Mouse (Mus musculus): ENCODE measurements around the gene Fem1b. TPM values are rescaled to one million over a fixed set of nuclear protein-coding genes. Genes with fewer than 3 reads are reported as not detected.
"Not testable (repeated sequence)": the region's sequence is repeated elsewhere in the genome, so short reads cannot be mapped to it uniquely, and the experiment has no call there.

Gene Fem1b
- polyA plus RNA-seq (2015; fragmentation: Nextera tagmentation; extraction: Ambion mirVana) = 16.2 and 16.7 TPM in 2 replicates

GRCm38 (mm10) chr9:62811516-62812121 is at the start of gene Fem1b:
Gene Fem1b (minus strand): TSS chr9:62811934.
- no peaks in the 10 kb centered on the region for H3K36me3 ChIP-seq
- peak within 1 kb of the TSS; percentile 73 for H3K4me2 ChIP-seq (replicated peaks)
- peak; percentile 95 for ATAC-seq
- no peaks in the 10 kb centered on the region for H3K27me3 ChIP-seq (replicated peaks)
- H3K4me1 ChIP-seq (replicated peaks) = peaks cover 15% of the 10 kb centered on the region
- under 1% methylated on average over 55 of the region's 68 CpGs for WGBS
- no peaks in the 10 kb centered on the region for H3K9me3 ChIP-seq
- H3K4me3 ChIP-seq (replicated peaks) = peak within 1 kb of the TSS; percentile 99
- H3K27ac ChIP-seq = peak within 1 kb of the TSS; percentile 97
- H3K9ac ChIP-seq = peak within 1 kb of the TSS; percentile 95

- H3K27me3 ChIP-seq (replicated peaks) = no peaks in the 10 kb centered on the region
- peaks cover 21% of the 10 kb centered on the region for H3K4me1 ChIP-seq (replicated peaks)
- H3K4me2 ChIP-seq (replicated peaks) = no peak overlapping the region
- no peak overlapping the region for H3K4me3 ChIP-seq (replicated peaks)
- no peak for ATAC-seq
- 79% methylated on average over 4 of the region's 4 CpGs for WGBS
- no peaks in the 10 kb centered on the region for H3K36me3 ChIP-seq
- H3K9me3 ChIP-seq = no peaks in the 10 kb centered on the region
- H3K9ac ChIP-seq = no peak overlapping the region
- H3K27ac ChIP-seq = no peak overlapping the region
Measured at GRCm38 (mm10) chr9:62860866-62861265, 49.1 kb upstream of the Fem1b start.

GRCm38 (mm10) chr9:62860102-62860501 is 48.4 kb upstream of the Fem1b start:
- 36% methylated on average over 7 of the region's 7 CpGs for WGBS
- H3K9ac ChIP-seq = peak overlapping the region; percentile 21; the same call in 1 of the 2 replicates

DNA sequence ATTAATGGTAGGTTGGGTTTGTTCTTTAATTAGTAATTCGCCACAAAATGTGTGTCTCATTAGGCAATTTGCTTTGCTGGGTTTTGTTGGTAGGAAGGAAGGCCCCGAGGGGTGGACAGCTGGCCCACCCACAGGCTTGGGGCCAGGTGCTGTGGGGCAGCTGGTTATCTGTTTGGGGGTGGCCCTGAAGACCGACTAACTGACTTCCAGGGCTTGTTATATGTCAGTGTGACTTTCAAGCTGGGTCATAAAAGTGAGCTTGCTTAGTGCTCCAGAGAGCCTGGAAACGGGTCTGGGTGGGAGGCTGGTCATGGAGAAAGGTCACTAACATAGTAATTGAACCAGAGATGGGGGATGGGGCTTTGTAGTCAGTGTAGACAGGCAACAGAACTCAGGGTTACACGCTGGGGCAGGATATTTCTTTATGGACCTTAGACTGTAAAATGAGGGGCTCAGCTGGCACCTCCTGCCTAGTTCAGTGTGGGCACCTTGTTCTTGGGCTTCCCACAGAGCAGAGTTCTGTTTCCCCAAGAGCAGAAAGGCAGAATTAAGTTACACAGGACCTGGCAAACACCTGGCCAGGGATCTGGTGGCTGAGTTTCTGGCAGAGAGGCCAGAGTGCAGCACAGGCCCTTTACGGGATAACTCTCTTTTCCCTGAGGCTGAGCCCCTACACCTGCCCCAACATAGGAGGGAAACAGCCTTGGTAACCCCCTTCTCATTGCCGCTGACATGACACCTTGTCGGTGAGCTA is 46.7 kb upstream of the Fem1b start:
- H3K9me3 ChIP-seq = no peaks in the 10 kb centered on the region
- peak overlapping the region; percentile 96 for H3K27ac ChIP-seq
- H3K4me2 ChIP-seq (replicated peaks) = peak overlapping the region; percentile 61
- peak overlapping the region; percentile 44 for H3K9ac ChIP-seq
- ATAC-seq = peak; percentile 34
- H3K27me3 ChIP-seq (replicated peaks) = no peaks in the 10 kb centered on the region
- no peaks in the 10 kb centered on the region for H3K36me3 ChIP-seq
- peaks cover 30% of the 10 kb centered on the region for H3K4me1 ChIP-seq (replicated peaks)
- H3K4me3 ChIP-seq (replicated peaks) = peak overlapping the region; percentile 38
- WGBS = 31% methylated on average over 8 of the region's 8 CpGs

More at GRCm38 (mm10) chr9:62860102-62860501, 48.4 kb upstream of the Fem1b start:
- H3K4me1 ChIP-seq (replicated peaks) = peaks cover 21% of the 10 kb centered on the region
- not testable (repeated sequence) for H3K27me3 ChIP-seq (replicated peaks); H3K27ac ChIP-seq; ATAC-seq; H3K36me3 ChIP-seq; H3K9me3 ChIP-seq
- peak overlapping the region; percentile 61 for H3K4me2 ChIP-seq (replicated peaks)
- peak overlapping the region; percentile 38 for H3K4me3 ChIP-seq (replicated peaks)

GRCm38 (mm10) chr9:62857719-62858261 is 46.1 kb upstream of the Fem1b start, which contains the start of gene Calml4:
Gene Calml4 (plus strand): TSS chr9:62858080.
- peak; percentile 89 for ATAC-seq
- Histone ChIP-seq H3K4me3 (replicated peaks) (peak within 1 kb of the TSS; percentile 38), H3K9ac (peak within 1 kb of the TSS; percentile 44), H3K4me1 (replicated peaks) (peaks cover 30% of the 10 kb centered on the region), H3K4me2 (replicated peaks) (peak within 1 kb of the TSS; percentile 61), H3K27me3 (replicated peaks) (no peaks in the 10 kb centered on the region), H3K9me3 (no peaks in the 10 kb centered on the region), H3K27ac (peak within 1 kb of the TSS; percentile 96), H3K36me3 (no peaks in the 10 kb centered on the region)
- 17% methylated on average over 20 of the region's 20 CpGs for WGBS

DNA sequence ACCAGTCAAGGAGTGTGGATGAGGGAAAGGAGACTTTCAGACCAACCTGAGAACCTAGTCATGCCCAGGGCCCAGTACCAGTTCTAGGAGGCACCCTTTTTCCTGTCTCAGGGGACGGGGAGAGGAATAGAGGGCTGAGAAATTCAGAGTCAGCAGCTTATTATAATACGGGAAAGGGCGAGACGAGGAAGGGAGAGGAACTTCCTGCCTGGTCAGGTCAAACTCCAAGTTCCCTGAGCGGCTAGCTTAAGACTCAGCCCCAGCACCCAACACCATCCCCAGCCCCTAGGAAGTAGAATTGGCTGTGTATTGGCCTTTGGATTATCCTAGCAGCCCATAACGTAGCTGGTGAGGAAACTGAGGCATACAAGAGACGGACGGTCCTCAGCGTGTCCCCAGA is 45.5 kb upstream of the Fem1b start:
- ATAC-seq = peak; percentile 84
- WGBS = 44% methylated on average over 9 of the region's 9 CpGs
- peak overlapping the region; percentile 38 for H3K4me3 ChIP-seq (replicated peaks)
- H3K36me3 ChIP-seq = no peaks in the 10 kb centered on the region
- H3K9me3 ChIP-seq = no peaks in the 10 kb centered on the region
- H3K9ac ChIP-seq = peak overlapping the region; percentile 44
- H3K4me2 ChIP-seq (replicated peaks) = peak overlapping the region; percentile 61
- peaks cover 30% of the 10 kb centered on the region for H3K4me1 ChIP-seq (replicated peaks)
- no peaks in the 10 kb centered on the region for H3K27me3 ChIP-seq (replicated peaks)
- H3K27ac ChIP-seq = peak overlapping the region; percentile 96

DNA sequence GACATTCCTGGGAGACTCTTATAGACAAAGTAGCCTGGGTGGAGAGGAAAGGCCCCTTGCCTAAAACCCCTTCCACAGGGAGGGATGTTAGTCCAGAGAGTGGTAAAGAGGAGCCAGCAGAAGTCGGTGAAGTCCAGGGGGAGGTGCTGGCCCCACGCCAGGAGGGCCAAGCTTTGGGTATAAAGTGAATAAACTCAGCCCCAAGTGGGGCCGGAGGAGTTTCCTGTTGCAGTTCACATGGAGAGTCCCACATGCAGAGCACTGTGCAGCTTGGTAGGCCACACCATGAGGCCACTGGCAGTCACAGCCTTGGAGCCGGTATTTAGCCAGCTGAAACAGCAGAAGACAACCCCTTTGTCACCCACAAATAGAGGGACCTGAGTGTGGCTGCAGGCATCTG is 42.7 kb upstream of the Fem1b start:
- Histone ChIP-seq H3K9ac (no peak overlapping the region), H3K9me3 (no peaks in the 10 kb centered on the region), H3K27me3 (replicated peaks) (no peaks in the 10 kb centered on the region), H3K4me3 (replicated peaks) (no peak overlapping the region), H3K4me2 (replicated peaks) (no peak overlapping the region), H3K4me1 (replicated peaks) (peaks cover 26% of the 10 kb centered on the region), H3K36me3 (peaks cover 6% of the 10 kb centered on the region), H3K27ac (peak overlapping the region; percentile 17; the same call in 1 of the 2 replicates)
- 31% methylated on average over 4 of the region's 4 CpGs for WGBS
- no peak for ATAC-seq

DNA sequence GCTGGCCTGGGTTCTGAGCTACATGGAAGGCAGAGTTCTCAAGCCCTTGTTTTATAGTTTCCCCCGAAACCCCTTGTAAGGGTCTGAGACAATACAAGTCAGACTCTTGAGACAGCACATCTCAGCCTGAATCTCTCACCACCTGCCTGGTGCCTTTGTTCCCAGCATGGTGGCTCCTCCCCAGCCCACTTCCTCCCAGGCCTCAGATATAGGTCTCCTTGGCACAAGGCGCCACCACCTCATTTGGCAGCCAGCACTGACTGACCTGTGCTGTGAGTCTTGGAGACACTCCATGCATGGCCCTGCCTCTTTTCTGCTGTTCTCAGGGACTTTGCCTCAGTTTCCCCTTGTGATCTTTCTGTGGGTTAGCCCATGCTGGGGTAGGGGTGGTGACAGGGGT is 39.8 kb upstream of the Fem1b start:
- Histone ChIP-seq H3K9me3 (no peaks in the 10 kb centered on the region), H3K27ac (no peak overlapping the region), H3K4me1 (replicated peaks) (peaks cover 14% of the 10 kb centered on the region), H3K4me2 (replicated peaks) (no peak overlapping the region), H3K36me3 (peaks cover 6% of the 10 kb centered on the region), H3K9ac (no peak overlapping the region), H3K4me3 (replicated peaks) (no peak overlapping the region), H3K27me3 (replicated peaks) (no peaks in the 10 kb centered on the region)
- no peak for ATAC-seq
- WGBS = 94% methylated on average over 2 of the region's 2 CpGs

DNA sequence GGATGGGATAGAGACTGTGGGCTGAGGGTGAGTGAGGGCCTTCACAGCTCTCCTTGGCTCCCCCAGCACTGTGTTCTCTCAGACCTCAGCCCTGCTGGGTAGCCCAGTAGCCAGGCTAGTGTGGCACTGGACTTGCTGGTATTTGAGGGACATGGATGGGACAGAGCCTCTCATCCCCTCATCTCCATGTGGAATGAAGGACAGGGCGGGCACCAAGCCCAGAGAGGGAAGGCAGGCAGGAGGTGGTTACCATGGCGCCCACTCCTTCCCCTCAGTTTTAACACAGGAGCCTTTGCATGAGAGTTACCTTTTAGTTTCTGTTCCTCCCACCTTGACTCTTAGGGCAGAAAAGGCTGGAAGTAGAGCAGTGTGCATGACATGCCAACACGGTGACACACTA is 36.9 kb upstream of the Fem1b start:
- no peak overlapping the region for H3K27ac ChIP-seq
- H3K9me3 ChIP-seq = no peaks in the 10 kb centered on the region
- WGBS = 95% methylated on average over 3 of the region's 3 CpGs
- no peak for ATAC-seq
- H3K36me3 ChIP-seq = peaks cover 6% of the 10 kb centered on the region
- H3K4me2 ChIP-seq (replicated peaks) = no peak overlapping the region
- no peaks in the 10 kb centered on the region for H3K27me3 ChIP-seq (replicated peaks)
- H3K4me1 ChIP-seq (replicated peaks) = peaks cover 9% of the 10 kb centered on the region; the same call in 1 of the 2 replicates
- H3K9ac ChIP-seq = no peak overlapping the region
- no peak overlapping the region for H3K4me3 ChIP-seq (replicated peaks)

DNA sequence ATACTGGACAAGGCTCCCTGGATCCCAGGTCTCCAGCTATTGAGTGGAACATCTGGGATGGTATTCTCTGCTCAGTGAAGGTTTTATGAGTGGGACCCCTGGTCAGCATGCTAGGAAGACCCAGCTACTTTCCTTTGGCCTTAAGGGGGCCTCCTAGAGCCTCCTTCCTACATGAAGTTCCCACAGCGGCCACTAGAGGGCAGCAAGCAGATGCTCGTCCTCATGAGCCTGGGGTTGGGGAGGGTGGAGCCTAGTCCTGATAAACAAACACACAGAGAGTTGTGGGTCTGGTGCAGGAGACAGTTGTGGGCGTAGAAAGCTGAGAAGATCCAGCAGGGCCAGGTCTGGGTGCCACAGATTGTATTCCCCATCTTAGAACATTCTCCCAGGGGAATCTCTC is 36.0 kb upstream of the Fem1b start:
- Histone ChIP-seq H3K4me1 (replicated peaks) (peaks cover 11% of the 10 kb centered on the region; the same call in 1 of the 2 replicates), H3K36me3 (peaks cover 6% of the 10 kb centered on the region), H3K9ac (no peak overlapping the region), H3K9me3 (no peaks in the 10 kb centered on the region), H3K27me3 (replicated peaks) (no peaks in the 10 kb centered on the region), H3K27ac (no peak overlapping the region), H3K4me3 (replicated peaks) (no peak overlapping the region), H3K4me2 (replicated peaks) (no peak overlapping the region)
- peak; percentile 57 for ATAC-seq
- WGBS = 0% methylated on average over 3 of the region's 3 CpGs

GRCm38 (mm10) chr9:62844461-62844860 is 32.7 kb upstream of the Fem1b start:
- Histone ChIP-seq H3K27me3 (replicated peaks) (no peaks in the 10 kb centered on the region), H3K4me1 (replicated peaks) (peaks cover 18% of the 10 kb centered on the region), H3K36me3 (no peaks in the 10 kb centered on the region), H3K9me3 (no peaks in the 10 kb centered on the region), H3K4me3 (replicated peaks) (no peak overlapping the region), H3K9ac (no peak overlapping the region), H3K4me2 (replicated peaks) (no peak overlapping the region), H3K27ac (no peak overlapping the region)
- ATAC-seq = no peak
- WGBS = 88% methylated on average over 5 of the region's 5 CpGs

GRCm38 (mm10) chr9:62843356-62844024 is 31.8 kb upstream of the Fem1b start:
- no peaks in the 10 kb centered on the region for H3K27me3 ChIP-seq (replicated peaks)
- H3K27ac ChIP-seq = no peak overlapping the region
- no peaks in the 10 kb centered on the region for H3K36me3 ChIP-seq
- no peak overlapping the region for H3K4me3 ChIP-seq (replicated peaks)
- H3K9ac ChIP-seq = no peak overlapping the region
- H3K4me1 ChIP-seq (replicated peaks) = peaks cover 23% of the 10 kb centered on the region
- H3K9me3 ChIP-seq = no peaks in the 10 kb centered on the region
- 69% methylated on average over 10 of the region's 10 CpGs for WGBS
- no peak for ATAC-seq
- H3K4me2 ChIP-seq (replicated peaks) = no peak overlapping the region

Measured in intestine, embryonic 15.5 days (tissue).